Mouse (Mus musculus) midbrain, embryonic 16.5 days (tissue): ENCODE results near the gene Oxsr1. TPM values are rescaled to one million over a fixed set of nuclear protein-coding genes. Genes with fewer than 3 reads are reported as not detected.

Experiments
- ATAC-seq: fragments of 200-750 bp; cut with Nextera tagmentation; 2 replicates; pipeline ENCODE4 v1.8.0; 2017; ENCODE audit warnings: moderate TSS enrichment
- H3K27ac ChIP-seq: fragments of 300-500 bp; sonication (generic); 2 replicates; pipeline ENCODE4 v1.5.1; 2014; ENCODE audit warnings: mild to moderate bottlenecking, low read length, mixed read lengths
- H3K27me3 ChIP-seq: fragments of 300-500 bp; sonication (generic); 2 replicates; pipeline ENCODE4 v1.6.1; 2014; ENCODE audit warnings: low read depth, low read length, mixed read lengths; ENCODE audit not compliant: control insufficient read depth, insufficient read depth
- H3K36me3 ChIP-seq: fragments of 300-500 bp; sonication (generic); 2 replicates; pipeline ENCODE4 v1.6.1; 2014; ENCODE audit warnings: mild to moderate bottlenecking, low read length, moderate library complexity, mixed read lengths; ENCODE audit not compliant: control insufficient read depth, insufficient read depth
- H3K4me1 ChIP-seq: fragments of 300-500 bp; sonication (generic); 2 replicates; pipeline ENCODE4 v1.6.1; 2014; ENCODE audit warnings: mild to moderate bottlenecking, low read length, mixed read lengths; ENCODE audit not compliant: control insufficient read depth, insufficient read depth
- H3K4me2 ChIP-seq: fragments of 300-500 bp; sonication (generic); 2 replicates; pipeline ENCODE4 v1.6.1; 2014; ENCODE audit warnings: mild to moderate bottlenecking, low read length, mixed read lengths
- H3K4me3 ChIP-seq: fragments of 300-500 bp; sonication (generic); 2 replicates; pipeline ENCODE4 v1.5.1; 2014; ENCODE audit warnings: low read depth, mild to moderate bottlenecking, low read length, moderate library complexity, mixed read lengths
- H3K9ac ChIP-seq: fragments of 300-500 bp; sonication (generic); 2 replicates; pipeline ENCODE4 v1.6.1; 2014; ENCODE audit warnings: low read depth, low read length, mixed read lengths
- H3K9me3 ChIP-seq: fragments of 300-500 bp; sonication (generic); replicated peaks from 2 replicates; pipeline ENCODE4 v1.6.1; 2014; ENCODE audit warnings: mild to moderate bottlenecking, low read length, mixed read lengths; ENCODE audit not compliant: control insufficient read depth, poor library complexity, severe bottlenecking
- WGBS: fragments of 180-500 bp; shearing (Covaris S2); extraction: QIAGEN DNeasy Blood & Tissue Kit; methylation state at CpG from one replicate; pipeline ENCODE4 v1.1.7; 2014; 5-methylcytosine and 5-hydroxymethylcytosine counted together
- polyA plus RNA-seq: library from polyadenylated mRNA; unstranded; fragments of >200 nt; fragmentation: Nextera tagmentation; extraction: Ambion mirVana; gene quantifications from 2 replicates; pipeline ENCODE4 v1.2.1, GENCODE M21; 2015

The Oxsr1 gene
- polyA plus RNA-seq, 1 experiment from 2014 or later: 13.0 TPM

- H3K9me3 ChIP-seq: no peaks in the 10 kb centered on the region
- H3K9ac ChIP-seq: no peak overlapping the region
- no peak overlapping the region for H3K27ac ChIP-seq
- no peak overlapping the region for H3K4me2 ChIP-seq
- H3K36me3 ChIP-seq: peaks cover 16% of the 10 kb centered on the region
- H3K4me3 ChIP-seq: no peak overlapping the region
- no peaks in the 10 kb centered on the region for H3K4me1 ChIP-seq
- WGBS: 92% methylated on average over 5 of the region's 5 CpGs
- H3K27me3 ChIP-seq: no peaks in the 10 kb centered on the region
- no peak for ATAC-seq
Observed at GRCm38 (mm10) chr9:119258128-119258527, 64.1 kb downstream of the Oxsr1 start.

GRCm38 (mm10) chr9:119256161-119256560, 66.1 kb downstream of the Oxsr1 start:
- Histone ChIP-seq H3K4me1 (no peaks in the 10 kb centered on the region), H3K27me3 (no peaks in the 10 kb centered on the region), H3K9ac (no peak overlapping the region), H3K36me3 (peaks cover 16% of the 10 kb centered on the region), H3K4me2 (no peak overlapping the region), H3K9me3 (no peaks in the 10 kb centered on the region), H3K4me3 (no peak overlapping the region), H3K27ac (no peak overlapping the region)
- WGBS: 98% methylated on average over 12 of the region's 12 CpGs
- ATAC-seq: no peak

- Histone ChIP-seq H3K36me3 (peaks cover 18% of the 10 kb centered on the region), H3K4me3 (no peak overlapping the region), H3K27me3 (no peaks in the 10 kb centered on the region), H3K27ac (no peak overlapping the region), H3K4me1 (no peaks in the 10 kb centered on the region), H3K9me3 (no peaks in the 10 kb centered on the region), H3K4me2 (no peak overlapping the region), H3K9ac (no peak overlapping the region)
- no peak for ATAC-seq
- 93% methylated on average over 1 of the region's 1 CpGs for WGBS
Observed at GRCm38 (mm10) chr9:119255096-119255495, 67.1 kb downstream of the Oxsr1 start.

- no peak for ATAC-seq
- H3K27me3 ChIP-seq: no peaks in the 10 kb centered on the region
- H3K27ac ChIP-seq: no peak overlapping the region
- 93% methylated on average over 2 of the region's 2 CpGs for WGBS
- H3K9ac ChIP-seq: no peak overlapping the region
- H3K4me1 ChIP-seq: no peaks in the 10 kb centered on the region
- no peak overlapping the region for H3K4me3 ChIP-seq
- H3K9me3 ChIP-seq: no peaks in the 10 kb centered on the region
- H3K4me2 ChIP-seq: no peak overlapping the region
- H3K36me3 ChIP-seq: peaks cover 20% of the 10 kb centered on the region
Observed at GRCm38 (mm10) chr9:119254187-119254586, 68.0 kb downstream of the Oxsr1 start.

GRCm38 (mm10) chr9:119247996-119248395, 74.2 kb downstream of the Oxsr1 start:
- no peak overlapping the region for H3K4me3 ChIP-seq
- H3K36me3 ChIP-seq: peaks cover 11% of the 10 kb centered on the region
- H3K4me1 ChIP-seq: no peaks in the 10 kb centered on the region
- no peaks in the 10 kb centered on the region for H3K27me3 ChIP-seq
- no peak for ATAC-seq
- H3K4me2 ChIP-seq: no peak overlapping the region
- H3K9ac ChIP-seq: no peak overlapping the region
- H3K9me3 ChIP-seq: no peaks in the 10 kb centered on the region
- WGBS: 89% methylated on average over 5 of the region's 5 CpGs
- no peak overlapping the region for H3K27ac ChIP-seq

GRCm38 (mm10) chr9:119246826-119247225, 75.4 kb downstream of the Oxsr1 start:
- Histone ChIP-seq H3K9ac (no peak overlapping the region), H3K4me1 (no peaks in the 10 kb centered on the region), H3K4me2 (no peak overlapping the region), H3K27ac (no peak overlapping the region), H3K9me3 (no peaks in the 10 kb centered on the region), H3K36me3 (peaks cover 11% of the 10 kb centered on the region), H3K27me3 (no peaks in the 10 kb centered on the region), H3K4me3 (no peak overlapping the region)
- WGBS: 84% methylated on average over 5 of the region's 5 CpGs
- ATAC-seq: no peak

GRCm38 (mm10) chr9:119243981-119244380, 78.2 kb downstream of the Oxsr1 start:
- H3K36me3 ChIP-seq: peaks cover 17% of the 10 kb centered on the region
- no peak overlapping the region for H3K9ac ChIP-seq
- no peak for ATAC-seq

GRCm38 (mm10) chr9:119241169-119241865, 80.9 kb downstream of the Oxsr1 start:
- no peak for ATAC-seq
- H3K4me2 ChIP-seq: no peak overlapping the region
- no peaks in the 10 kb centered on the region for H3K27me3 ChIP-seq
- H3K4me3 ChIP-seq: no peak overlapping the region
- H3K27ac ChIP-seq: no peak overlapping the region
- no peaks in the 10 kb centered on the region for H3K9me3 ChIP-seq
- H3K4me1 ChIP-seq: no peaks in the 10 kb centered on the region
- peaks cover 17% of the 10 kb centered on the region for H3K36me3 ChIP-seq
- H3K9ac ChIP-seq: no peak overlapping the region
- whole genome bisulfite sequencing: 87% methylated on average over 11 of the region's 11 CpGs

More at GRCm38 (mm10) chr9:119243981-119244380, 78.2 kb downstream of the Oxsr1 start:
- H3K4me2 ChIP-seq: no peak overlapping the region
- no peak overlapping the region for H3K27ac ChIP-seq
- H3K9me3 ChIP-seq: no peaks in the 10 kb centered on the region
- no peaks in the 10 kb centered on the region for H3K4me1 ChIP-seq
- WGBS: 93% methylated on average over 3 of the region's 3 CpGs
- no peaks in the 10 kb centered on the region for H3K27me3 ChIP-seq
- no peak overlapping the region for H3K4me3 ChIP-seq

GRCm38 (mm10) chr9:119240286-119240997, 81.8 kb downstream of the Oxsr1 start:
- H3K36me3 ChIP-seq: peaks cover 17% of the 10 kb centered on the region
- no peaks in the 10 kb centered on the region for H3K4me1 ChIP-seq
- H3K4me2 ChIP-seq: no peak overlapping the region
- no peaks in the 10 kb centered on the region for H3K27me3 ChIP-seq
- no peak for ATAC-seq
- no peak overlapping the region for H3K4me3 ChIP-seq
- WGBS: 87% methylated on average over 10 of the region's 10 CpGs
- no peaks in the 10 kb centered on the region for H3K9me3 ChIP-seq
- H3K27ac ChIP-seq: no peak overlapping the region
- no peak overlapping the region for H3K9ac ChIP-seq
